Mouse (Mus musculus) forebrain, embryonic 12.5 days (tissue): ENCODE measurements around the gene Ybx2. TPM values are rescaled to one million over a fixed set of nuclear protein-coding genes. Genes with fewer than 3 reads are reported as not detected.

Experiments used
- ATAC-seq: fragments of 200-750 bp; cut with Nextera tagmentation; 2 replicates; pipeline ENCODE4 v1.8.0; 2017; ENCODE audit warnings: moderate TSS enrichment; ENCODE audit not compliant: low FRiP score
- H3K27ac ChIP-seq: fragments of 300-500 bp; sonication (generic); 2 replicates; pipeline ENCODE4 v1.5.1; 2016; ENCODE audit warnings: mild to moderate bottlenecking
- H3K27me3 ChIP-seq: fragments of 300-500 bp; sonication (generic); 2 replicates; pipeline ENCODE4 v1.6.1; 2016; ENCODE audit warnings: mild to moderate bottlenecking
- H3K36me3 ChIP-seq: fragments of 300-500 bp; sonication (generic); replicated peaks from 2 replicates; pipeline ENCODE4 v1.6.1; 2016; ENCODE audit warnings: mild to moderate bottlenecking
- H3K4me1 ChIP-seq: fragments of 300-500 bp; sonication (generic); 2 replicates; pipeline ENCODE4 v1.6.1; 2016
- H3K4me2 ChIP-seq: fragments of 300-500 bp; sonication (generic); 2 replicates; pipeline ENCODE4 v1.6.1; 2016; ENCODE audit warnings: mild to moderate bottlenecking, moderate library complexity
- H3K4me3 ChIP-seq: fragments of 300-500 bp; sonication (generic); replicated peaks from 2 replicates; pipeline ENCODE4 v1.5.1; 2016; ENCODE audit warnings: mild to moderate bottlenecking
- H3K9ac ChIP-seq: fragments of 300-500 bp; sonication (generic); 2 replicates; pipeline ENCODE4 v1.6.1; 2016; ENCODE audit warnings: mild to moderate bottlenecking
- H3K9me3 ChIP-seq: fragments of 300-500 bp; sonication (generic); 2 replicates; pipeline ENCODE4 v1.6.1; 2016
- WGBS: fragments of 180-500 bp; shearing (Covaris S2); methylation state at CpG from one replicate; pipeline ENCODE4 v1.1.7; 2016; 5-methylcytosine and 5-hydroxymethylcytosine counted together
- polyA plus RNA-seq: library from polyadenylated mRNA; unstranded; fragments of >200 nt; fragmentation: Nextera tagmentation; extraction: Ambion mirVana; gene quantifications from 2 replicates; pipeline ENCODE4 v1.2.1, GENCODE M21; 2016

Gene Ybx2
- polyA plus RNA-seq, 1 experiment from 2014 or later = 7.4 TPM

- H3K36me3 ChIP-seq = peaks cover 99% of the 10 kb centered on the region
- ATAC-seq = no peak
- no peak overlapping the region for H3K27ac ChIP-seq
- peaks cover 11% of the 10 kb centered on the region for H3K4me1 ChIP-seq
- no peak overlapping the region for H3K4me3 ChIP-seq
- H3K4me2 ChIP-seq = no peak overlapping the region
- no peaks in the 10 kb centered on the region for H3K9me3 ChIP-seq
- H3K9ac ChIP-seq = no peak overlapping the region
- WGBS = 94% methylated on average over 11 of the region's 11 CpGs
- H3K27me3 ChIP-seq = no peaks in the 10 kb centered on the region
Measured at GRCm38 (mm10) chr11:69908645-69909044, 27.0 kb upstream of the Ybx2 start.

GRCm38 (mm10) chr11:69909174-69909573 is 26.4 kb upstream of the Ybx2 start:
- Histone ChIP-seq H3K36me3 (peaks cover 94% of the 10 kb centered on the region), H3K9me3 (no peaks in the 10 kb centered on the region), H3K27me3 (no peaks in the 10 kb centered on the region), H3K4me3 (no peak overlapping the region), H3K4me1 (peaks cover 11% of the 10 kb centered on the region), H3K4me2 (no peak overlapping the region), H3K27ac (no peak overlapping the region), H3K9ac (no peak overlapping the region)
- ATAC-seq = no peak
- 89% methylated on average over 5 of the region's 5 CpGs for WGBS

- WGBS = 95% methylated on average over 8 of the region's 8 CpGs
- no peak overlapping the region for H3K4me3 ChIP-seq
- H3K4me2 ChIP-seq = no peak overlapping the region
Measured at GRCm38 (mm10) chr11:69910177-69910576, 25.4 kb upstream of the Ybx2 start.

GRCm38 (mm10) chr11:69910781-69911560 is 24.6 kb upstream of the Ybx2 start:
- no peak for ATAC-seq
- peaks cover 89% of the 10 kb centered on the region for H3K36me3 ChIP-seq
- no peak overlapping the region for H3K4me2 ChIP-seq
- whole genome bisulfite sequencing = 95% methylated on average over 17 of the region's 17 CpGs
- H3K4me3 ChIP-seq = no peak overlapping the region
- no peaks in the 10 kb centered on the region for H3K9me3 ChIP-seq
- H3K4me1 ChIP-seq = peaks cover 28% of the 10 kb centered on the region
- H3K27ac ChIP-seq = no peak overlapping the region
- H3K9ac ChIP-seq = no peak overlapping the region
- no peaks in the 10 kb centered on the region for H3K27me3 ChIP-seq

More at GRCm38 (mm10) chr11:69910177-69910576, 25.4 kb upstream of the Ybx2 start:
- no peaks in the 10 kb centered on the region for H3K27me3 ChIP-seq
- peaks cover 21% of the 10 kb centered on the region for H3K4me1 ChIP-seq
- H3K9me3 ChIP-seq = no peaks in the 10 kb centered on the region
- H3K36me3 ChIP-seq = peaks cover 89% of the 10 kb centered on the region
- ATAC-seq = no peak
- no peak overlapping the region for H3K27ac ChIP-seq
- H3K9ac ChIP-seq = no peak overlapping the region

- Histone ChIP-seq H3K4me1 (peaks cover 32% of the 10 kb centered on the region), H3K9me3 (no peaks in the 10 kb centered on the region), H3K4me2 (no peak overlapping the region), H3K4me3 (no peak overlapping the region), H3K27ac (no peak overlapping the region), H3K36me3 (peaks cover 89% of the 10 kb centered on the region), H3K9ac (no peak overlapping the region), H3K27me3 (no peaks in the 10 kb centered on the region)
- no peak for ATAC-seq
- 95% methylated on average over 6 of the region's 6 CpGs for WGBS
Measured at GRCm38 (mm10) chr11:69911701-69912100, 23.9 kb upstream of the Ybx2 start.

- peaks cover 89% of the 10 kb centered on the region for H3K36me3 ChIP-seq
- no peaks in the 10 kb centered on the region for H3K27me3 ChIP-seq
- peak overlapping the region; percentile 89 for H3K4me3 ChIP-seq
- H3K9ac ChIP-seq = peak overlapping the region; percentile 90
- peak; percentile 21 for ATAC-seq
- WGBS = 81% methylated on average over 15 of the region's 15 CpGs
- H3K4me1 ChIP-seq = peaks cover 32% of the 10 kb centered on the region
- peak overlapping the region; percentile 100 for H3K4me2 ChIP-seq
- H3K27ac ChIP-seq = peak overlapping the region; percentile 90
- H3K9me3 ChIP-seq = no peaks in the 10 kb centered on the region
Measured at GRCm38 (mm10) chr11:69912716-69913530, 22.7 kb upstream of the Ybx2 start.

GRCm38 (mm10) chr11:69913554-69914371 is 21.8 kb upstream of the Ybx2 start, which contains the start of gene Gps2:
Gps2 (plus strand) TSS chr11:69913888.
- Histone ChIP-seq H3K36me3 (peaks cover 89% of the 10 kb centered on the region), H3K9me3 (no peaks in the 10 kb centered on the region), H3K27ac (peak within 1 kb of the TSS; percentile 90), H3K4me1 (peaks cover 34% of the 10 kb centered on the region), H3K4me3 (peak within 1 kb of the TSS; percentile 89), H3K9ac (peak within 1 kb of the TSS; percentile 90), H3K4me2 (peak within 1 kb of the TSS; percentile 100), H3K27me3 (no peaks in the 10 kb centered on the region)
- WGBS = 1% methylated on average over 61 of the region's 61 CpGs
- peak; percentile 87 for ATAC-seq

GRCm38 (mm10) chr11:69914372-69914764 is 21.2 kb upstream of the Ybx2 start:
- Histone ChIP-seq H3K27ac (peak overlapping the region; percentile 90), H3K4me3 (peak overlapping the region; percentile 89), H3K36me3 (peaks cover 89% of the 10 kb centered on the region), H3K9ac (peak overlapping the region; percentile 90), H3K4me1 (peaks cover 41% of the 10 kb centered on the region), H3K27me3 (no peaks in the 10 kb centered on the region), H3K9me3 (no peaks in the 10 kb centered on the region), H3K4me2 (peak overlapping the region; percentile 100)
- no peak for ATAC-seq
- 2% methylated on average over 17 of the region's 17 CpGs for WGBS

GRCm38 (mm10) chr11:69914917-69915430 is 20.6 kb upstream of the Ybx2 start:
- Histone ChIP-seq H3K4me2 (peak overlapping the region; percentile 100), H3K9ac (peak overlapping the region; percentile 90), H3K4me1 (peaks cover 46% of the 10 kb centered on the region), H3K9me3 (no peaks in the 10 kb centered on the region), H3K4me3 (peak overlapping the region; percentile 89), H3K27ac (no peak overlapping the region), H3K36me3 (peaks cover 83% of the 10 kb centered on the region), H3K27me3 (no peaks in the 10 kb centered on the region)
- ATAC-seq = no peak
- 42% methylated on average over 9 of the region's 9 CpGs for WGBS

GRCm38 (mm10) chr11:69915667-69916627 is 19.6 kb upstream of the Ybx2 start:
- WGBS = 76% methylated on average over 5 of the region's 5 CpGs
- Histone ChIP-seq H3K27ac (no peak overlapping the region), H3K4me3 (peak overlapping the region; percentile 15; the same call in 1 of the 2 replicates), H3K9ac (no peak overlapping the region), H3K9me3 (no peaks in the 10 kb centered on the region), H3K4me1 (peaks cover 46% of the 10 kb centered on the region), H3K36me3 (peaks cover 73% of the 10 kb centered on the region), H3K27me3 (no peaks in the 10 kb centered on the region), H3K4me2 (peak overlapping the region; percentile 100)
- ATAC-seq = no peak
